Mouse (Mus musculus): ENCODE data around the gene Nepro. TPM values are rescaled to one million over a fixed set of nuclear protein-coding genes. Genes with fewer than 3 reads are reported as not detected.

Gene Nepro
- polyA plus RNA-seq, 1 experiment = 4.6 TPM

- no peak overlapping the region for H3K27ac ChIP-seq (ENCODE audit: control insufficient read depth, insufficient read depth, low read depth, low read length, poor library complexity)
- 70% methylated on average over 12 of the region's 12 CpGs for WGBS
- no peak overlapping the region for H3K4me3 ChIP-seq (replicated peaks; ENCODE audit: control insufficient read depth, low read depth, low read length)
- no peaks in the 10 kb centered on the region for H3K4me1 ChIP-seq (ENCODE audit: control insufficient read depth, insufficient read depth, low read length)
- TF ChIP-seq POLR2A (IDR thresholded peaks at IDR 0.05; ENCODE audit: borderline replicate concordance, control insufficient read depth, low read depth, low read length) = no peak
- TF ChIP-seq CTCF (IDR thresholded peaks at IDR 0.05; ENCODE audit: control insufficient read depth, insufficient read depth, low read length) = no peak
These were observed 28.1 kb upstream of the Nepro start for GRCm38 (mm10) chr16:44695859-44696620.

- TF ChIP-seq CTCF (IDR thresholded peaks at IDR 0.05; ENCODE audit: control insufficient read depth, insufficient read depth, low read length) (no peak), POLR2A (IDR thresholded peaks at IDR 0.05; ENCODE audit: borderline replicate concordance, control insufficient read depth, low read depth, low read length) (no peak)
- Histone ChIP-seq H3K4me1 (ENCODE audit: control insufficient read depth, insufficient read depth, low read length) (no peaks in the 10 kb centered on the region), H3K4me3 (replicated peaks; ENCODE audit: control insufficient read depth, low read depth, low read length) (no peak overlapping the region), H3K27ac (ENCODE audit: control insufficient read depth, insufficient read depth, low read depth, low read length, poor library complexity) (no peak overlapping the region)
- 91% methylated on average over 5 of the region's 5 CpGs for WGBS
These were observed 26.5 kb upstream of the Nepro start for GRCm38 (mm10) chr16:44697473-44698205.

GRCm38 (mm10) chr16:44701155-44701554 lies 22.9 kb upstream of the Nepro start:
- no peak overlapping the region for H3K4me3 ChIP-seq (replicated peaks; ENCODE audit: control insufficient read depth, low read depth, low read length)
- 54% methylated on average over 3 of the region's 3 CpGs for WGBS
- H3K27ac ChIP-seq (ENCODE audit: control insufficient read depth, insufficient read depth, low read depth, low read length, poor library complexity) = no peak overlapping the region
- H3K4me1 ChIP-seq (ENCODE audit: control insufficient read depth, insufficient read depth, low read length) = no peaks in the 10 kb centered on the region
- no peak for TF ChIP-seq CTCF (IDR thresholded peaks at IDR 0.05; ENCODE audit: control insufficient read depth, insufficient read depth, low read length)
- no peak for TF ChIP-seq POLR2A (IDR thresholded peaks at IDR 0.05; ENCODE audit: borderline replicate concordance, control insufficient read depth, low read depth, low read length)

- no peaks in the 10 kb centered on the region for H3K4me1 ChIP-seq (ENCODE audit: control insufficient read depth, insufficient read depth, low read length)
- TF ChIP-seq CTCF (IDR thresholded peaks at IDR 0.05; ENCODE audit: control insufficient read depth, insufficient read depth, low read length) (no peak), POLR2A (IDR thresholded peaks at IDR 0.05; ENCODE audit: borderline replicate concordance, control insufficient read depth, low read depth, low read length) (no peak)
- WGBS = 6% methylated on average over 5 of the region's 5 CpGs
These were observed 21.8 kb upstream of the Nepro start for GRCm38 (mm10) chr16:44702272-44702671.

DNA sequence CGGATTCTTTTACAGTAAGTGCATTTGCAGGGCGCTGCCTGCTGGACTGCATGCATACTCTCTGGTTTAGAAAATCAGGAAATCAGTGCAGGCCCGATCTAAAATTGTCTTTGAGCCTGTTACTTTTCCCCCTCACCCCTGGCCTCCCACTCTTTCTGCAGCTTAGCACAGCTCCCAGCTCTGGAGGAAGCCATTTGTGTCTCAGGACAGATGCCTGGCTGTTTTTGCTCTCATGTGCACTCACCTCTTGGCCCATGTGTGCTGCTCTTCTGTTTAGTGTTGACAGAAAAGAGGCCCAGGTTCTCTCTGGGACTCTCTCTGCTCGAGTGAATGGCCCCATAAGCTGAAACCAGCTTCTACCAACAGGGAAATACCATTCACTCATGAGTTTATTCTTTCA lies 20.6 kb upstream of the Nepro start:
- TF ChIP-seq POLR2A (IDR thresholded peaks at IDR 0.05; ENCODE audit: borderline replicate concordance, control insufficient read depth, low read depth, low read length) = no peak
- no peak for TF ChIP-seq CTCF (IDR thresholded peaks at IDR 0.05; ENCODE audit: control insufficient read depth, insufficient read depth, low read length)
- Histone ChIP-seq H3K27ac (ENCODE audit: control insufficient read depth, insufficient read depth, low read depth, low read length, poor library complexity) (no peak overlapping the region), H3K4me1 (ENCODE audit: control insufficient read depth, insufficient read depth, low read length) (no peaks in the 10 kb centered on the region), H3K4me3 (replicated peaks; ENCODE audit: control insufficient read depth, low read depth, low read length) (no peak overlapping the region)
- WGBS = 69% methylated on average over 4 of the region's 4 CpGs

More at GRCm38 (mm10) chr16:44702272-44702671, 21.8 kb upstream of the Nepro start:
- Histone ChIP-seq H3K4me3 (replicated peaks; ENCODE audit: control insufficient read depth, low read depth, low read length) (no peak overlapping the region), H3K27ac (ENCODE audit: control insufficient read depth, insufficient read depth, low read depth, low read length, poor library complexity) (no peak overlapping the region)

DNA sequence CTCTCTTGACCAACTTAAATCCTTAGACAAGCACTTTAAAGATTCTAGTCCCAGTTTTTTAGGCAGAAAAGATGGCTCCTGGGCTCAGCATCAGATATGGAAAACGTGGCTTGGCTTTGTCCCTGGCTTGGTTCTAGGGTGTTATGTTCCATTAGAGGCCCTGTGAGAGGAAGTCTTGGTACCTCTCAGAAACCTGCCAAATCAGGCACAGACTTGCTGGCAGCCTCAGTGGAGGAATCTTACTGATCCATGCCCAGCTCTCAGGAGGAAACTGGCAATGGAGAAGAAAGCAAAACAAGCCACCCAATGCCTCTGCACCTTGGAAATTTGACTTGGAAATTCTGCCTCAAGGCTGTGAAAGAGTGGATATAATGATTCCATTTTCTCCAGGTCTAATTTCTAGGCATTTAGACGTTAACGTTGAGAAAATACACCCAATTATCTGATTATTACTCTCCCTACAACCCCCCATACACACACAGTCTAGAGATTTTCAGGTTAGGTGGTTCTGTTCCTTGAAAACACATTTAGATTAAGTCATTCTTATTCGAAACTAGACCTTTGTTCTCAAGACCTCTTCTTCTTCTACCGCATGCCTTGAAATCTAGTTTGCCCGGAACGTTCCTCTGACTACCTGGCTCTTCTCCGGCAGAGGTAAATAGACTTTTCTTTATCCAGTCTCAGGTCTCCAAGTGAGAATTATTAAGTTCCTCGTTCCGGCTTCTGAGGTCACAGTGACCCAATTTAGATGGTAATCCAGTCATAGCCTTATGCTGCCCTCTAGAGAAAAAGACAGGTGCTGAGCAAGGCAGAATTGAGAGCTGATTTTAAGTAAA lies 7.6 kb upstream of the Nepro start:
- Histone ChIP-seq H3K4me1 (ENCODE audit: control insufficient read depth, insufficient read depth, low read length) (no peaks in the 10 kb centered on the region), H3K27ac (ENCODE audit: control insufficient read depth, insufficient read depth, low read depth, low read length, poor library complexity) (no peak overlapping the region), H3K4me3 (replicated peaks; ENCODE audit: control insufficient read depth, low read depth, low read length) (no peak overlapping the region)
- no peak for TF ChIP-seq POLR2A (IDR thresholded peaks at IDR 0.05; ENCODE audit: borderline replicate concordance, control insufficient read depth, low read depth, low read length)
- TF ChIP-seq CTCF (IDR thresholded peaks at IDR 0.05; ENCODE audit: control insufficient read depth, insufficient read depth, low read length) = no peak
- 25% methylated on average over 10 of the region's 10 CpGs for WGBS

GRCm38 (mm10) chr16:44717141-44717634 lies 6.9 kb upstream of the Nepro start:
- whole genome bisulfite sequencing = 79% methylated on average over 2 of the region's 2 CpGs
- no peak overlapping the region for H3K27ac ChIP-seq (ENCODE audit: control insufficient read depth, insufficient read depth, low read depth, low read length, poor library complexity)
- TF ChIP-seq CTCF (IDR thresholded peaks at IDR 0.05; ENCODE audit: control insufficient read depth, insufficient read depth, low read length) (no peak), POLR2A (IDR thresholded peaks at IDR 0.05; ENCODE audit: borderline replicate concordance, control insufficient read depth, low read depth, low read length) (no peak)
- H3K4me3 ChIP-seq (replicated peaks; ENCODE audit: control insufficient read depth, low read depth, low read length) = no peak overlapping the region
- no peaks in the 10 kb centered on the region for H3K4me1 ChIP-seq (ENCODE audit: control insufficient read depth, insufficient read depth, low read length)
